Mouse (Mus musculus): ENCODE results near the gene Fam89a. TPM values are rescaled to one million over a fixed set of nuclear protein-coding genes. Genes with fewer than 3 reads are reported as not detected.

Gene Fam89a
- polyA plus RNA-seq, 1 experiment = not detected

- TF ChIP-seq CTCF (IDR thresholded peaks at IDR 0.05; ENCODE audit: insufficient read depth, low read depth, low read length) (no peak), POLR2A (IDR thresholded peaks at IDR 0.05; ENCODE audit: insufficient read depth, low read depth, low read length) (no peak)
- Histone ChIP-seq H3K27ac (ENCODE audit: insufficient read depth, low read depth, low read length) (no peak overlapping the region), H3K4me1 (ENCODE audit: control insufficient read depth, insufficient read depth, low read length) (peaks cover 11% of the 10 kb centered on the region), H3K4me3 (ENCODE audit: insufficient read depth, low read depth, low read length) (no peak overlapping the region)
- 97% methylated on average over 8 of the region's 8 CpGs for WGBS
Measured at GRCm38 (mm10) chr8:124705823-124706222, 45.8 kb downstream of the Fam89a start.

GRCm38 (mm10) chr8:124704376-124704775, 47.3 kb downstream of the Fam89a start:
- 78% methylated on average over 4 of the region's 4 CpGs for WGBS
- no peak overlapping the region for H3K27ac ChIP-seq (ENCODE audit: insufficient read depth, low read depth, low read length)
- H3K4me3 ChIP-seq (ENCODE audit: insufficient read depth, low read depth, low read length) = no peak overlapping the region
- TF ChIP-seq CTCF (IDR thresholded peaks at IDR 0.05; ENCODE audit: insufficient read depth, low read depth, low read length) (no peak), POLR2A (IDR thresholded peaks at IDR 0.05; ENCODE audit: insufficient read depth, low read depth, low read length) (no peak)
- peaks cover 13% of the 10 kb centered on the region for H3K4me1 ChIP-seq (ENCODE audit: control insufficient read depth, insufficient read depth, low read length)

- 75% methylated on average over 4 of the region's 4 CpGs for WGBS
- H3K4me3 ChIP-seq (ENCODE audit: insufficient read depth, low read depth, low read length) = no peak overlapping the region
- H3K27ac ChIP-seq (ENCODE audit: insufficient read depth, low read depth, low read length) = no peak overlapping the region
- peaks cover 13% of the 10 kb centered on the region for H3K4me1 ChIP-seq (ENCODE audit: control insufficient read depth, insufficient read depth, low read length)
- no peak for TF ChIP-seq CTCF (IDR thresholded peaks at IDR 0.05; ENCODE audit: insufficient read depth, low read depth, low read length)
- TF ChIP-seq POLR2A (IDR thresholded peaks at IDR 0.05; ENCODE audit: insufficient read depth, low read depth, low read length) = no peak
Measured at GRCm38 (mm10) chr8:124703526-124703925, 48.1 kb downstream of the Fam89a start.

- WGBS = 45% methylated on average over 3 of the region's 3 CpGs
- Histone ChIP-seq H3K27ac (ENCODE audit: insufficient read depth, low read depth, low read length) (no peak overlapping the region), H3K4me1 (ENCODE audit: control insufficient read depth, insufficient read depth, low read length) (peaks cover 13% of the 10 kb centered on the region), H3K4me3 (ENCODE audit: insufficient read depth, low read depth, low read length) (no peak overlapping the region)
- TF ChIP-seq CTCF (IDR thresholded peaks at IDR 0.05; ENCODE audit: insufficient read depth, low read depth, low read length) (no peak), POLR2A (IDR thresholded peaks at IDR 0.05; ENCODE audit: insufficient read depth, low read depth, low read length) (no peak)
Measured at GRCm38 (mm10) chr8:124702183-124702582, 49.4 kb downstream of the Fam89a start.

GRCm38 (mm10) chr8:124701023-124701422, 50.6 kb downstream of the Fam89a start:
- 83% methylated on average over 9 of the region's 9 CpGs for WGBS
- TF ChIP-seq POLR2A (IDR thresholded peaks at IDR 0.05; ENCODE audit: insufficient read depth, low read depth, low read length) (no peak), CTCF (IDR thresholded peaks at IDR 0.05; ENCODE audit: insufficient read depth, low read depth, low read length) (no peak)
- Histone ChIP-seq H3K4me1 (ENCODE audit: control insufficient read depth, insufficient read depth, low read length) (peaks cover 13% of the 10 kb centered on the region), H3K4me3 (ENCODE audit: insufficient read depth, low read depth, low read length) (no peak overlapping the region), H3K27ac (ENCODE audit: insufficient read depth, low read depth, low read length) (peak overlapping the region; percentile 27; the same call in 1 of the 2 replicates)

- TF ChIP-seq POLR2A (IDR thresholded peaks at IDR 0.05; ENCODE audit: insufficient read depth, low read depth, low read length) = no peak
- no peak for TF ChIP-seq CTCF (IDR thresholded peaks at IDR 0.05; ENCODE audit: insufficient read depth, low read depth, low read length)
- peaks cover 13% of the 10 kb centered on the region for H3K4me1 ChIP-seq (ENCODE audit: control insufficient read depth, insufficient read depth, low read length)
- H3K27ac ChIP-seq (ENCODE audit: insufficient read depth, low read depth, low read length) = peak overlapping the region; percentile 27; the same call in 1 of the 2 replicates
- WGBS = 93% methylated on average over 5 of the region's 5 CpGs
- H3K4me3 ChIP-seq (ENCODE audit: insufficient read depth, low read depth, low read length) = no peak overlapping the region
Measured at GRCm38 (mm10) chr8:124700271-124700670, 51.4 kb downstream of the Fam89a start.

GRCm38 (mm10) chr8:124695424-124696100, 56.1 kb downstream of the Fam89a start:
- H3K4me3 ChIP-seq (ENCODE audit: insufficient read depth, low read depth, low read length) = no peak overlapping the region
- TF ChIP-seq POLR2A (IDR thresholded peaks at IDR 0.05; ENCODE audit: insufficient read depth, low read depth, low read length) = no peak
- TF ChIP-seq CTCF (IDR thresholded peaks at IDR 0.05; ENCODE audit: insufficient read depth, low read depth, low read length) = no peak
- 0 out of 2 replicates have a peak, but pooled peaks cover 2% of the 10 kb centered on the region for H3K4me1 ChIP-seq (ENCODE audit: control insufficient read depth, insufficient read depth, low read length)
- 92% methylated on average over 22 of the region's 22 CpGs for WGBS
- H3K27ac ChIP-seq (ENCODE audit: insufficient read depth, low read depth, low read length) = no peak overlapping the region

GRCm38 (mm10) chr8:124691706-124692105, 59.9 kb downstream of the Fam89a start:
- Histone ChIP-seq H3K4me1 (ENCODE audit: control insufficient read depth, insufficient read depth, low read length) (no peaks in the 10 kb centered on the region), H3K27ac (ENCODE audit: insufficient read depth, low read depth, low read length) (no peak overlapping the region), H3K4me3 (ENCODE audit: insufficient read depth, low read depth, low read length) (no peak overlapping the region)
- 98% methylated on average over 4 of the region's 4 CpGs for WGBS
- no peak for TF ChIP-seq POLR2A (IDR thresholded peaks at IDR 0.05; ENCODE audit: insufficient read depth, low read depth, low read length)
- no peak for TF ChIP-seq CTCF (IDR thresholded peaks at IDR 0.05; ENCODE audit: insufficient read depth, low read depth, low read length)

Other genes starting within 250 kb of the Fam89a start
- not detected in 2 replicates for gene Cog2, start 231.1 kb downstream of the Fam89a start, polyA plus RNA-seq (2012; ENCODE audit: insufficient read depth, insufficient read length, low replicate concordance, missing spikeins)
- gene Agt, start 182.1 kb downstream of the Fam89a start, polyA plus RNA-seq (2012; ENCODE audit: insufficient read depth, insufficient read length, low replicate concordance, missing spikeins) = not detected in 2 replicates
- gene Capn9, start 175.7 kb downstream of the Fam89a start, polyA plus RNA-seq (2012; ENCODE audit: insufficient read depth, insufficient read length, low replicate concordance, missing spikeins) = not detected in 2 replicates
- gene 2310022B05Rik, start 88.5 kb downstream of the Fam89a start, polyA plus RNA-seq (2012; ENCODE audit: insufficient read depth, insufficient read length, low replicate concordance, missing spikeins) = not detected in 2 replicates
- not detected in 2 replicates for gene Ttc13, start 29.8 kb downstream of the Fam89a start, polyA plus RNA-seq (2012; ENCODE audit: insufficient read depth, insufficient read length, low replicate concordance, missing spikeins)
- gene Arv1, start 29.7 kb downstream of the Fam89a start, polyA plus RNA-seq (2012; ENCODE audit: insufficient read depth, insufficient read length, low replicate concordance, missing spikeins) = not detected in 2 replicates
- not detected in 2 replicates for gene Trim67, start 41.3 kb upstream of the Fam89a start, polyA plus RNA-seq (2012; ENCODE audit: insufficient read depth, insufficient read length, low replicate concordance, missing spikeins)
- 306 TPM in 1 of 2 replicates, not detected in the other for gene Gnpat, start 111.2 kb upstream of the Fam89a start, polyA plus RNA-seq (2012; ENCODE audit: insufficient read depth, insufficient read length, low replicate concordance, missing spikeins)
- gene 2810004N23Rik, start 111.3 kb upstream of the Fam89a start, polyA plus RNA-seq (2012; ENCODE audit: insufficient read depth, insufficient read length, low replicate concordance, missing spikeins) = not detected in 2 replicates
- gene Exoc8, start 145.9 kb upstream of the Fam89a start, polyA plus RNA-seq (2012; ENCODE audit: insufficient read depth, insufficient read length, low replicate concordance, missing spikeins) = not detected in 2 replicates
- gene Sprtn, start 146.1 kb upstream of the Fam89a start, polyA plus RNA-seq (2012; ENCODE audit: insufficient read depth, insufficient read length, low replicate concordance, missing spikeins) = not detected in 2 replicates
- gene Egln1, start 197.5 kb upstream of the Fam89a start, polyA plus RNA-seq (2012; ENCODE audit: insufficient read depth, insufficient read length, low replicate concordance, missing spikeins) = 113 TPM in 1 of 2 replicates, not detected in the other